Mouse (Mus musculus) midbrain, embryonic 11.5 days (tissue): ENCODE measurements around the gene Parp3. TPM values are rescaled to one million over a fixed set of nuclear protein-coding genes. Genes with fewer than 3 reads are reported as not detected.
A peak's percentile ranks its signal among the peaks of the same experiment; 100 is the strongest.

Experiments
- ATAC-seq: fragments of 200-750 bp; cut with Nextera tagmentation; 2 replicates; pipeline ENCODE4 v1.8.0; 2017; ENCODE audit warnings: moderate TSS enrichment, moderate library complexity; ENCODE audit not compliant: low FRiP score
- DNase-seq: peaks from one replicate; pipeline ENCODE4 v3.0.0; 2015; ENCODE audit warnings: low spot score; ENCODE audit errors: missing footprints
- H3K27ac ChIP-seq: fragments of 300-500 bp; sonication (generic); 2 replicates; pipeline ENCODE4 v1.5.1; 2014; ENCODE audit warnings: low read depth, low read length
- H3K27me3 ChIP-seq: fragments of 300-500 bp; sonication (generic); 2 replicates; pipeline ENCODE4 v1.6.1; 2014; ENCODE audit warnings: mild to moderate bottlenecking, low read length, moderate library complexity, mixed read lengths; ENCODE audit not compliant: control insufficient read depth, insufficient read depth
- H3K36me3 ChIP-seq: fragments of 300-500 bp; sonication (generic); 2 replicates; pipeline ENCODE4 v1.6.1; 2014; ENCODE audit warnings: mild to moderate bottlenecking, low read length, moderate library complexity, mixed read lengths; ENCODE audit not compliant: control insufficient read depth, insufficient read depth
- H3K4me1 ChIP-seq: fragments of 300-500 bp; sonication (generic); 2 replicates; pipeline ENCODE4 v1.6.1; 2014; ENCODE audit warnings: low read length; ENCODE audit not compliant: control insufficient read depth, insufficient read depth
- H3K4me2 ChIP-seq: fragments of 300-500 bp; sonication (generic); 2 replicates; pipeline ENCODE4 v1.6.1; 2014; ENCODE audit warnings: mild to moderate bottlenecking, moderate library complexity
- H3K4me3 ChIP-seq: fragments of 300-500 bp; sonication (generic); 2 replicates; pipeline ENCODE4 v1.5.1; 2014; ENCODE audit warnings: low read depth, low read length
- H3K9ac ChIP-seq: fragments of 300-500 bp; sonication (generic); 2 replicates; pipeline ENCODE4 v1.6.1; 2014; ENCODE audit warnings: low read length
- H3K9me3 ChIP-seq: fragments of 300-500 bp; sonication (generic); 2 replicates; pipeline ENCODE4 v1.6.1; 2016; ENCODE audit warnings: low read length; ENCODE audit not compliant: control insufficient read depth
- WGBS: fragments of 180-500 bp; shearing (Covaris S2); extraction: QIAGEN DNeasy Blood & Tissue Kit; methylation state at CpG from one replicate; pipeline ENCODE4 v1.1.7; 2014; 5-methylcytosine and 5-hydroxymethylcytosine counted together
- polyA plus RNA-seq: library from polyadenylated mRNA; unstranded; fragments of >200 nt; fragmentation: Nextera tagmentation; extraction: Ambion mirVana; gene quantifications from 2 replicates; pipeline ENCODE4 v1.2.1, GENCODE M21; 2014

Gene Parp3
- polyA plus RNA-seq, 1 experiment from 2014 or later: 1.2 TPM

DNA sequence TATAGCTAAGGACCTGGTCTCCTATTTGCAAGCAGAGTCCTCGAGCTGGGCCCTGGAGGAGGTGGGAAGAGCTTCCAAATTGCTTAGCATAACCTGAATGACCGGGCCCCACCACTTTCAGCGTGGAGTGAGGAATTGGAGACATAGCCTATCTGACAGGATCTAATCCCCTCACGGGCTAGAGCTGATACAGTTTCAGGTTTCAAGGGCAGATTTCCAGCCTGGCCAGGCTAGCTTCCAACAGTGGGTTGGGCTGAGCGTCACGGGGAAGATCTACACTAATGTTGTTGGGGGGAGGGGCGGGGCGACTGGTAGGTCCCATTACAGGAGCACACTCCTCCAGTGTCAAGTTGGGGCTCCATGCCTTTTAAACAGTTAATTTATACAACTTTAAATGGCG lies 26.1 kb downstream of the Parp3 start:
- DNase-seq (peak; percentile 77), ATAC-seq (no peak)
- 23% methylated on average over 9 of the region's 9 CpGs for WGBS
- Histone ChIP-seq H3K4me1 (peaks cover 50% of the 10 kb centered on the region), H3K27me3 (no peaks in the 10 kb centered on the region), H3K4me3 (no peak overlapping the region), H3K4me2 (no peak overlapping the region), H3K36me3 (no peaks in the 10 kb centered on the region), H3K9me3 (no peaks in the 10 kb centered on the region), H3K27ac (no peak overlapping the region), H3K9ac (no peak overlapping the region)

DNA sequence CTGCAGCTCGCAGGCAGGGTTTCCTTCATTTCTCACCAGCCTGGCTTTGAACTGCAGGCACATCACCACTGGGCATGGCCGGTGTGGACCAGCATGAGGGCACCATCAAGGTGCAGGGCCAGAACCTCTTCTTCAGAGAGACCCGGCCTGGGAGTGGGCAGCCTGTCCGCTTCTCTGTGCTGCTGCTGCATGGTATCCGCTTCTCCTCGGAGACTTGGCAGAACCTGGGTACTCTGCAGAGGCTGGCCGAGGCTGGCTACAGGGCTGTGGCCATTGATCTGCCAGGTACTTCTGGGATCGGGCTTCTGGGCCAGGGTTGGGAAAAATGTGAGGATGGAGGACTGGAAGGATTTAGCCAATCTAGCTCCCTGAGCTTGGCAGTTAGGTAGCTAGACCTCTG lies 26.8 kb downstream of the Parp3 start:
- no peaks in the 10 kb centered on the region for H3K27me3 ChIP-seq
- no peak overlapping the region for H3K4me2 ChIP-seq
- H3K9me3 ChIP-seq: no peaks in the 10 kb centered on the region
- H3K9ac ChIP-seq: no peak overlapping the region
- H3K27ac ChIP-seq: no peak overlapping the region
- no peak overlapping the region for H3K4me3 ChIP-seq
- H3K4me1 ChIP-seq: peaks cover 43% of the 10 kb centered on the region
- DNase-seq (peak; percentile 57), ATAC-seq (no peak)
- WGBS: 93% methylated on average over 8 of the region's 8 CpGs
- H3K36me3 ChIP-seq: no peaks in the 10 kb centered on the region

DNA sequence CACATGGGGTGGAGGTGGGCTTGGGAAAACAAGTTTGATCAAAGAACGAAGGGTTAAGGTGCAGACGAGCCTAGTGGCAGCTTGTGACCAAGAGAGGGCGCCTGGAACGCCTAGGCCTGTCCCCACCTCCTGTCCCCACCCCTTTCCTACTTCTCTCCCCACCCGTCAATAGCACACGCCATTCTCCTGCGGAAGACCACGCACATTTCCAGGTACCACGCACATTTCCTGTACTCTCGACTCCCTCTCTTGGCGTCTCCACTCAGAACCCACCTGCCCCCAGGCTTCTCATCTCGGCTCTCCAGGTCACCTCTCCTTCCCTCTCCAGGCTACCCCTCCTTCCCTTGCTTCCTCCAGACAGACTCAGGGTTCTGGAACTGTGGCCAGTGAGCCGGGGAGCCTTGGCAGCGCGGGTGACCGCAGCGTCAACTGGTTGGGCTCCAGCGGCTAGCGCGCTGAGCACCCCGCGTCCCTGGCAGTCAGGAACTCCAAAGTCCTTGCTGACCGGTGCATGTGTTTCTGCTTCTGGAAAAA lies 28.2 kb downstream of the Parp3 start:
- DNase-seq (peak; percentile 95), ATAC-seq (peak; percentile 14; the same call in 1 of the 2 replicates)
- no peak overlapping the region; the same call in 1 of the 2 replicates for H3K27ac ChIP-seq
- H3K36me3 ChIP-seq: no peaks in the 10 kb centered on the region
- H3K4me1 ChIP-seq: peaks cover 40% of the 10 kb centered on the region
- peak overlapping the region; percentile 32 for H3K4me3 ChIP-seq
- H3K27me3 ChIP-seq: no peaks in the 10 kb centered on the region
- H3K9ac ChIP-seq: peak overlapping the region; percentile 53
- H3K9me3 ChIP-seq: no peaks in the 10 kb centered on the region
- WGBS: 2% methylated on average over 23 of the region's 23 CpGs
- peak overlapping the region; percentile 53 for H3K4me2 ChIP-seq

DNA sequence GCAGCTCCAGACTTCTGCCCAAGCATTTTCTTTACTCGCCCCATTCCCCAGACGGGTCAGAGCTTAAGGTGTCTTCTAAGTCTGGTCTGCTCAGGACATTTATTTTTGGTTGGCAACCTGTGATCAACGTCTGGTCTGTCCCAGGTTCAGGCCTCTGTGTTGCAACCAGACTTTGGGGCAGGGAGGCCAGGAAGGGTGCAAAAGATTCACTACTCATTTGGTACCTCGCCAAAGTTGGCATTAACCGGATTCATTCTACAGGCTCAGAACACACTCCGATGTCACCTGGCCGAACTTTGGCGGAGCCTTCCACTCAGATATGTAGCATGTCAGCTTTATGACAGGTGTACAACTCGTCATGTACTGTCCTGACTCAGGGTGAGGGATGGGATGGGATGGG lies 28.8 kb downstream of the Parp3 start:
- DNase-seq: no peak
- peak overlapping the region; percentile 80 for H3K4me2 ChIP-seq
- H3K27me3 ChIP-seq: no peaks in the 10 kb centered on the region
- peak overlapping the region; percentile 32 for H3K27ac ChIP-seq
- H3K4me3 ChIP-seq: no peak overlapping the region
- peaks cover 36% of the 10 kb centered on the region for H3K4me1 ChIP-seq
- H3K36me3 ChIP-seq: no peaks in the 10 kb centered on the region
- WGBS: 39% methylated on average over 9 of the region's 9 CpGs
- no peaks in the 10 kb centered on the region for H3K9me3 ChIP-seq
- H3K9ac ChIP-seq: peak overlapping the region; percentile 70; the same call in 1 of the 2 replicates
- 0 out of 2 replicates have a peak, but pooled peaks have one; percentile 10 for ATAC-seq

DNA sequence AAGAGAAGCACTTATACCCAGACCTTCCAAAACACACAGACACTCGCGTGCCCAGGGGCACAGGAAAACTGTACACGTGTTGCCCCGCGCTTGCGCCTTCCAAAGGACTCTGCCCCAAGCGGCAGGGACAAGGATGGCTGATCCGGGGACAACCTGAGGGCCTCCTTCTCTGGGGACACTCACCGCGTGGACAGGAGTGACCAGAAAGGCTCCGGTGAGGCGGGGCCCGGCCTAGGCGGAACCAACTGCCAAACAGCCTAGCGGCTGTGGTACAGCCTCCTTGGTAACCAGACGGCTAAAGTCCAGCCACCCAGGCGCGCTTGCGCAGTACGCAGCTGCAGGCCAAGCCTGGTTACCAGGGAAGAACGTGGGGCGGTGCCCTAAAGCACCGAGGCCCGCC lies 29.4 kb downstream of the Parp3 start, which contains the start of the genes Abhd14b and Abhd14a:
Abhd14b (plus strand) TSS at position 112 of the 400 bp plus-strand sequence.
Abhd14a (minus strand) TSS at position 331 of the 400 bp plus-strand sequence.
- ATAC-seq (peak; percentile 82), DNase-seq (peak; percentile 99)
- Histone ChIP-seq H3K27me3 (no peaks in the 10 kb centered on the region), H3K9me3 (no peaks in the 10 kb centered on the region), H3K9ac (peak within 1 kb of the TSS; percentile 70), H3K4me3 (peak within 1 kb of the TSS; percentile 42), H3K27ac (peak within 1 kb of the TSS; percentile 32), H3K36me3 (no peaks in the 10 kb centered on the region), H3K4me2 (peak within 1 kb of the TSS; percentile 80), H3K4me1 (peaks cover 30% of the 10 kb centered on the region)
- under 1% methylated on average over 24 of the region's 24 CpGs for WGBS

DNA sequence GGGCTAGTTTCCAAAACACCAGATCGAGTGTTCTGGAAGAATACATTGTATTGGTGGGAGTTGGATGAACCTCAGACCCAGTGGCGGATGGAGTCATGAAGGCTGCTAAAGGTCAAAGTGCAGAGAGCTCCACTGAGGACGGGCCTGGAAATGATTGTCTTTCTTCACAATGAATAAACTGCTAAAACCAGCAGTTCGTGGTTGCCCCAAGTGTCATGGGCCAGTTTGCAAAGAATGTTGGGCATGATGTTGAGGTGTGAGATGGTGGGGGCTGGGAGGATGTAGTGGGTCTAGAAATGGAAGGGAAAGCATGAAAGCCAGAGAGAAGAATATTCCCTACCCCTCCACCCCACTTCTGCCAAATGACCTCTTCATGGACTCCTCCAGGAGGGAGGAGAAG lies 31.9 kb downstream of the Parp3 start:
- 73% methylated on average over 4 of the region's 4 CpGs for WGBS
- H3K4me3 ChIP-seq: no peak overlapping the region
- H3K4me1 ChIP-seq: peaks cover 19% of the 10 kb centered on the region
- no peak for ATAC-seq
- H3K27me3 ChIP-seq: no peaks in the 10 kb centered on the region
- no peaks in the 10 kb centered on the region for H3K9me3 ChIP-seq
- no peak for DNase-seq
- no peak overlapping the region for H3K27ac ChIP-seq
- no peak overlapping the region for H3K4me2 ChIP-seq
- no peaks in the 10 kb centered on the region for H3K36me3 ChIP-seq
- no peak overlapping the region for H3K9ac ChIP-seq

DNA sequence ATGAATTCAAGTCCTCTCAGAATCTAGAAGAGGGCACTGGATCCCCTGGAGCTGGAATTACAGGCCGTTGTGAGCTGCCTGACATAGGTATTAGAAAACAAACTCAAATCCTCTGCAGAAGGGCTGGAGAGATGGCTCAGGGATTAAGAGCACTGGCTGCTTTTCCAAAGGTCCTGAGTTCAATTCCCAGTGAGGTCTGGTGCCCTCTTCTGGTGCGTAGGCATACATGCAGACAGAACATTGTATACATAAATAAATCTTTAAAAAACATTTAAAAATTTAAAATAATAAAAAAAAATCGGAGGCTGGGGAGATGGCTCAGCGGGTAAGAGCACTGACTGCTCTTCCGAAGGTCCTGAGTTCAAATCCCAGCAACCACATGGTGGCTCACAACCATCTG lies 34.1 kb downstream of the Parp3 start:
- H3K4me2 ChIP-seq: no peak overlapping the region
- no peak overlapping the region for H3K4me3 ChIP-seq
- H3K36me3 ChIP-seq: no peaks in the 10 kb centered on the region
- 70% methylated on average over 5 of the region's 5 CpGs for WGBS
- no peak overlapping the region for H3K27ac ChIP-seq
- H3K4me1 ChIP-seq: peaks cover 12% of the 10 kb centered on the region
- no peaks in the 10 kb centered on the region for H3K9me3 ChIP-seq
- no peaks in the 10 kb centered on the region for H3K27me3 ChIP-seq
- DNase-seq (no peak), ATAC-seq (no peak)
- H3K9ac ChIP-seq: no peak overlapping the region

DNA sequence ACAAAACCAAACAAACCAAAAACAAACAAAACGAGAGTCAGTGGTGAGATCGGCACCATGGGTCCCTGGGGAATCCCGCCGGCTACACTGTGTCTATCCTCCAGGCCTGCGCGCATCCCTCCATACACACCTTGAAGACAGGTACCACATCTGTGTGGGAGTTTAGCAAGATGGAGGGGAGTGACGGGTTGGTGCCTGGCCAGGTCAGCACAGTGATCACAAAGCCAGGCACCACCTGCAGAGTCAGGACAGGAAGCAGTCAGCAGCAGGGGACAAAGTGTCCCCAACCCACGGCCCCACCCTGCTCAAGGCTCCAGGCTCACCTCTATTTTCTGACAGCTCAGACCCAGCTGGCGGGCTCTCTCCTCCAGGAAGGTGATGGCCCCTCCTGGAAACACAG lies 40.2 kb downstream of the Parp3 start:
- ATAC-seq: no peak
- Histone ChIP-seq H3K4me2 (no peak overlapping the region), H3K4me3 (no peak overlapping the region)

DNA sequence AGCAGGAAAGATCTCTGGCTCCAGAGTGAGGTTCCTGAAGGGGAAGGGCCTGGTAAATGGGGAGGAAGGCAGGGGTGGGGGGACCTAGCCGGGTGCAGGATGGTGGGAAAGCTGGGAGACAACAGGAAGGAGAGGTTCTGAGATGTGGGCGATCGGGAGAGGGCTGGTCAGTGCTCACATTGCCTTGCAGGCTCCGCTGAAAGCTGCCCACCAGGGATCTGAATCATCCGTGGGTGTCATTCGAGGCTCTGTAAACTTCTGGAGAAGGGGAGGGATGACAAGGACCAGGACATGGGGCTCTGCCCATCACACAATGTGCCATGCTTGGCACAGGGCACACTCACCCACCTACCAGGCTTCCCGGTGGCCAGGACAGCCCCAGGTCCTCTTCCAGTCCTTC lies 43.4 kb downstream of the Parp3 start:
- H3K4me3 ChIP-seq: no peak overlapping the region
- H3K27ac ChIP-seq: no peak overlapping the region
- H3K9ac ChIP-seq: no peak overlapping the region
- WGBS: 75% methylated on average over 7 of the region's 7 CpGs
- H3K27me3 ChIP-seq: no peaks in the 10 kb centered on the region
- H3K4me1 ChIP-seq: peaks cover 18% of the 10 kb centered on the region
- H3K9me3 ChIP-seq: no peaks in the 10 kb centered on the region
- DNase-seq (no peak), ATAC-seq (no peak)
- H3K36me3 ChIP-seq: peaks cover 14% of the 10 kb centered on the region
- H3K4me2 ChIP-seq: no peak overlapping the region

More for the DNA sequence above, 40.2 kb downstream of the Parp3 start:
- no peaks in the 10 kb centered on the region for H3K9me3 ChIP-seq
- 81% methylated on average over 9 of the region's 9 CpGs for WGBS
- DNase-seq: no peak
- peaks cover 12% of the 10 kb centered on the region for H3K4me1 ChIP-seq
- H3K36me3 ChIP-seq: peaks cover 8% of the 10 kb centered on the region
- no peak overlapping the region for H3K27ac ChIP-seq
- H3K27me3 ChIP-seq: no peaks in the 10 kb centered on the region
- no peak overlapping the region for H3K9ac ChIP-seq
